Mouse (Mus musculus) myocyte (in vitro differentiated cells): ENCODE measurements around the gene Dhx37. TPM values are rescaled to one million over a fixed set of nuclear protein-coding genes. Genes with fewer than 3 reads are reported as not detected.
"Not testable (repeated sequence)": the region's sequence is repeated elsewhere in the genome, so short reads cannot be mapped to it uniquely, and the experiment has no call there.

ENCODE experiments used
- H3K27me3 ChIP-seq: one replicate; pipeline ENCODE4 v1.6.1; 2011; ENCODE audit not compliant: control insufficient read depth, insufficient read depth, insufficient read length
- H3K36me3 ChIP-seq: one replicate; pipeline ENCODE4 v1.6.1; 2011; ENCODE audit not compliant: control insufficient read depth, insufficient read depth
- H3K4me2 ChIP-seq: one replicate; pipeline ENCODE4 v1.6.1; 2011; ENCODE audit warnings: low read depth, control low read depth
- H3K4me3 ChIP-seq: one replicate; pipeline ENCODE4 v1.5.1; 2011; ENCODE audit warnings: mild to moderate bottlenecking, control low read depth, moderate library complexity
- H3K79me2 ChIP-seq: one replicate; pipeline ENCODE4 v1.6.1; 2011; ENCODE audit not compliant: control insufficient read depth, insufficient read depth
- H3ac ChIP-seq: one replicate; pipeline ENCODE4 v1.6.1; 2011; ENCODE audit not compliant: control insufficient read depth, insufficient read length
- CEBPB ChIP-seq: IDR thresholded peaks from 2 replicates; pipeline ENCODE4 v1.6.1; 2011; ENCODE audit warnings: mild to moderate bottlenecking, moderate library complexity; ENCODE audit not compliant: poor library complexity, insufficient read depth, severe bottlenecking
- E2F4 ChIP-seq: IDR thresholded peaks from one replicate; pipeline ENCODE4 v1.6.1; 2011; ENCODE audit warnings: mild to moderate bottlenecking, control low read depth, moderate library complexity; ENCODE audit not compliant: insufficient read depth
- MAX ChIP-seq: IDR thresholded peaks from one replicate; pipeline ENCODE4 v1.6.1; 2011; ENCODE audit warnings: low read depth, mild to moderate bottlenecking, control low read depth
- MYOD1 ChIP-seq, 3 experiments: IDR thresholded peaks; one replicate each; pipeline ENCODE4 v1.6.1; 2011; ENCODE audit warnings: control low read depth in 2 of 3, low read depth in 2 of 3, mild to moderate bottlenecking in 2 of 3, moderate library complexity in 1 of 3; ENCODE audit not compliant: insufficient read length in 2 of 3, control insufficient read depth in 1 of 3
- MYOG ChIP-seq, 3 experiments: IDR thresholded peaks; one replicate each; pipeline ENCODE4 v1.6.1; 2011; ENCODE audit warnings: control low read depth in 2 of 3, low read depth in 2 of 3, mild to moderate bottlenecking in 2 of 3; ENCODE audit not compliant: insufficient read length in 2 of 3, control insufficient read depth in 1 of 3, insufficient read depth in 1 of 3
- POLR2A ChIP-seq: IDR thresholded peaks from one replicate; pipeline ENCODE4 v1.6.1; 2011; ENCODE audit warnings: low read depth, mild to moderate bottlenecking, control low read depth, moderate library complexity; ENCODE audit not compliant: insufficient read length
- POLR2AphosphoS2 ChIP-seq: IDR thresholded peaks from one replicate; pipeline ENCODE4 v1.6.1; 2011; ENCODE audit warnings: low read depth, control low read depth; ENCODE audit not compliant: insufficient read length
- REST ChIP-seq: IDR thresholded peaks from one replicate; pipeline ENCODE4 v1.6.1; 2011; ENCODE audit warnings: mild to moderate bottlenecking, control low read depth, moderate library complexity; ENCODE audit not compliant: insufficient read depth, insufficient read length
- SRF ChIP-seq: IDR thresholded peaks from one replicate; pipeline ENCODE4 v1.6.1; 2011; ENCODE audit warnings: low read depth; ENCODE audit not compliant: control insufficient read depth, insufficient read length
- TCF12 ChIP-seq: IDR thresholded peaks from one replicate; pipeline ENCODE4 v1.6.1; 2011; ENCODE audit warnings: mild to moderate bottlenecking, control low read depth; ENCODE audit not compliant: poor library complexity, insufficient read depth, severe bottlenecking
- TCF3 ChIP-seq: IDR thresholded peaks from one replicate; pipeline ENCODE4 v1.6.1; 2011; ENCODE audit warnings: low read depth, control low read depth; ENCODE audit not compliant: insufficient read length
- USF1 ChIP-seq: IDR thresholded peaks from one replicate; pipeline ENCODE4 v1.6.1; 2011; ENCODE audit warnings: low read depth, mild to moderate bottlenecking, control low read depth, moderate library complexity
- polyA plus RNA-seq: library from polyadenylated mRNA; unstranded; fragments of >200 nt; fragmentation: generic; extraction: Trizol; gene quantifications from one replicate; pipeline ENCODE4 v1.2.1, GENCODE M21; 2012; ENCODE audit warnings: missing spikeins

The Dhx37 gene
- polyA plus RNA-seq, 1 experiment: 17.2 TPM

DNA sequence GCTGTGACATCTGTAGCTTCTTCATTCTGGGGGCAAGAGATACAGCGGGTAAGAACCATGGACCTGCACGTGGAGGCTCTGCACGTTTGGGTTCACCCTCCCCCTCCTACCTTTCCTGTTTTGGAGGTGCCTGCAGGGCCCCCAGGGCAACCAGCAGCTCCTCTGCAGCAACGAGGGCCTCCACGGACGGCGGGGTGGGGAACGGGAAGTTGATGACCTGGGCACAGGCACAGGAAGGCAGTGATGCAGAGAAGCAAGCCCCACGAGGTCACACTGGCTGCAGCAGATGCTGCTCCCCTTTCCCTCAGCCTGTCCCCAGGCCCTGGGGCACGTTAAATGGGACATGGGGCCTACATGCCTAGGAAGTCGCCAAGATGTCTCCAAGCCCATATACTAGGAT is 14.8 kb downstream of the Dhx37 start:
- H3K79me2 ChIP-seq: no peaks in the 10 kb centered on the region
- H3K36me3 ChIP-seq: peaks cover 23% of the 10 kb centered on the region
- H3K4me2 ChIP-seq: no peak overlapping the region
- no peak overlapping the region for H3K4me3 ChIP-seq
- TF ChIP-seq MYOG (IDR thresholded peaks at IDR 0.05; ENCODE audit: control insufficient read depth in 1 of 3, insufficient read depth in 1 of 3, insufficient read length in 2 of 3, low read depth in 2 of 3) (no peak), MYOD1 (IDR thresholded peaks at IDR 0.05; ENCODE audit: control insufficient read depth in 1 of 3, insufficient read length in 2 of 3, low read depth in 2 of 3) (no peak), USF1 (no peak), MAX (no peak), REST (no peak), SRF (no peak), CEBPB (no peak), POLR2AphosphoS2 (no peak), TCF3 (no peak), E2F4 (no peak), POLR2A (no peak), TCF12 (no peak)
- no peak overlapping the region for H3ac ChIP-seq
- no peaks in the 10 kb centered on the region for H3K27me3 ChIP-seq

DNA sequence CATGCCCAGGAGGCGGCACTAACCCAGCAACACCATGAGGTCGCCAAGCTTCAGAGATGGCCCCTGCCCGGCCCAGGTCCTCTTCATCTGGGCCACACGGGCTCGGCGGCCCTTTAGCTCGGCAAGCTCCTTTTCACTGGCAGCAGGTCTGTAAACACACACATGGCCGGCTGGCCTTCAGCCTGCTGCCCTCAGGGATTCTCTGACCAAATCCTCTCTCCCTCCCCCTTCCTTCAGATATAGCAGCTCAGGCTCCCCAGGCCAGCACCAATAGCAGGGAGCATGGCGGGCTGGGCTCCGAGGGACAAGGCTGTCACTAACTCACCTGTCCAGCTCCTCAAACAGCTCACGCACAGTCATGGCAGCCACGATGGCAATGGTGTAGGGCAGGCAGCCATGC is 15.3 kb downstream of the Dhx37 start:
- no peaks in the 10 kb centered on the region for H3K27me3 ChIP-seq
- no peak overlapping the region for H3K4me3 ChIP-seq
- TF ChIP-seq TCF3 (no peak), POLR2AphosphoS2 (no peak), USF1 (no peak), MYOD1 (IDR thresholded peaks at IDR 0.05; ENCODE audit: control insufficient read depth in 1 of 3, insufficient read length in 2 of 3, low read depth in 2 of 3) (no peak), MAX (no peak), CEBPB (no peak), TCF12 (no peak), REST (no peak), E2F4 (no peak), POLR2A (no peak), MYOG (IDR thresholded peaks at IDR 0.05; ENCODE audit: control insufficient read depth in 1 of 3, insufficient read depth in 1 of 3, insufficient read length in 2 of 3, low read depth in 2 of 3) (no peak), SRF (no peak)
- no peak overlapping the region for H3K4me2 ChIP-seq
- no peak overlapping the region for H3ac ChIP-seq
- H3K36me3 ChIP-seq: peaks cover 23% of the 10 kb centered on the region
- no peaks in the 10 kb centered on the region for H3K79me2 ChIP-seq

- Histone ChIP-seq H3K4me3 (no peak overlapping the region), H3K79me2 (no peaks in the 10 kb centered on the region), H3K4me2 (no peak overlapping the region), H3K27me3 (no peaks in the 10 kb centered on the region), H3K36me3 (peaks cover 13% of the 10 kb centered on the region), H3ac (no peak overlapping the region)
- no peak for TF ChIP-seq USF1
- no peak for TF ChIP-seq POLR2AphosphoS2
- TF ChIP-seq MAX: no peak
- TF ChIP-seq SRF: no peak
- TF ChIP-seq CEBPB: no peak
- no peak for TF ChIP-seq E2F4
Observed at GRCm38 (mm10) chr5:125416183-125416582, 17.7 kb downstream of the Dhx37 start.

DNA sequence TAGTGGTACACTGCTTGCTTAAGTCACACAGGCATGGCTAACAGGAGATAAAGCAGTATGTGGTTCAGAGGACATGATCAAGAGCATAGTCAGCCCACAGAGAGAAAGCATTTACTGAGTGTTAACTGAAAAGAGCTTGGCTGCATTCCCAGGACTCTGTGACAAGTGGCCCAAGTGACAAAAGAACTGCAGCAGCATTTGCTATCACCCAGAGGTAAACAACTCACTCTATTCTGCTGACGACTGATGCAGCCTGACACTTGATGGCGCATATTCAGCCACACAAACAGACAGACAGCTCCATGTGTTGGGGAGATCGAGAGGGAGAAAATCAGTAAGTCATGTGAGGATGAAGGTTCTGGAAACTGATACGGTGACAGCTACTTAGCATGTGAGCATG is 20.2 kb downstream of the Dhx37 start:
- TF ChIP-seq REST (no peak), POLR2AphosphoS2 (no peak), USF1 (no peak), POLR2A (no peak), MAX (no peak), MYOG (IDR thresholded peaks at IDR 0.05; ENCODE audit: control insufficient read depth in 1 of 3, insufficient read depth in 1 of 3, insufficient read length in 2 of 3, low read depth in 2 of 3) (no peak), SRF (no peak), CEBPB (no peak), MYOD1 (IDR thresholded peaks at IDR 0.05; ENCODE audit: control insufficient read depth in 1 of 3, insufficient read length in 2 of 3, low read depth in 2 of 3) (no peak)
- Histone ChIP-seq H3K27me3 (no peaks in the 10 kb centered on the region), H3K79me2 (no peaks in the 10 kb centered on the region), H3ac (no peak overlapping the region), H3K4me2 (no peak overlapping the region), H3K4me3 (no peak overlapping the region), H3K36me3 (no peaks in the 10 kb centered on the region)

GRCm38 (mm10) chr5:125412536-125412935 is 21.4 kb downstream of the Dhx37 start:
- H3K4me2 ChIP-seq, H3K36me3 ChIP-seq, H3K27me3 ChIP-seq, H3ac ChIP-seq, H3K4me3 ChIP-seq, H3K79me2 ChIP-seq: not testable (repeated sequence)

GRCm38 (mm10) chr5:125411972-125412530 is 21.9 kb downstream of the Dhx37 start:
- H3K27me3 ChIP-seq: no peaks in the 10 kb centered on the region
- H3K4me3 ChIP-seq: no peak overlapping the region
- TF ChIP-seq MAX: no peak
- no peak for TF ChIP-seq REST
- TF ChIP-seq TCF3: no peak
- TF ChIP-seq CEBPB: no peak
- no peak for TF ChIP-seq SRF
- TF ChIP-seq POLR2AphosphoS2: no peak
- no peak for TF ChIP-seq MYOD1 (IDR thresholded peaks at IDR 0.05; ENCODE audit: control insufficient read depth in 1 of 3, insufficient read length in 2 of 3, low read depth in 2 of 3)
- no peak for TF ChIP-seq POLR2A
- no peak for TF ChIP-seq USF1
- no peak for TF ChIP-seq MYOG (IDR thresholded peaks at IDR 0.05; ENCODE audit: control insufficient read depth in 1 of 3, insufficient read depth in 1 of 3, insufficient read length in 2 of 3, low read depth in 2 of 3)
- no peak for TF ChIP-seq E2F4
- TF ChIP-seq TCF12: no peak
- no peaks in the 10 kb centered on the region for H3K36me3 ChIP-seq
- no peak overlapping the region for H3K4me2 ChIP-seq
- no peaks in the 10 kb centered on the region for H3K79me2 ChIP-seq
- H3ac ChIP-seq: no peak overlapping the region
